Comparison of ENCODE assay signal across 12 mouse cellular contexts in genomic region chr7:125262672-125263365, GRCm38 (mm10).
A peak's percentile ranks its signal among the peaks of the same experiment; 100 is the strongest.
DNase-seq lines count a peak whose midpoint lies in the region; ATAC-seq and TF ChIP-seq lines count a peak whose summit lies in the region.
"Had no signal": no experiment of that assay in that cellular context is flagged by ENCODE, and none has a peak within 500 bp of the region (broad histone marks: within the 10 kb centered on the region; RNA-seq: fewer than 3 reads in every experiment).

No protein-coding gene starts in this region.

- peaks cover 9% of the 10 kb centered on the region for H3K4me1 ChIP-seq in embryonic facial prominence, embryonic 13.5 days
- H3K4me1 ChIP-seq in hindbrain, embryonic 15.5 days (replicated peaks) = peaks cover 16% of the 10 kb centered on the region
- H3K4me1 ChIP-seq in midbrain, postnatal 0 days (ENCODE audit: insufficient read depth, low read length) = 0 out of 2 replicates have a peak, but pooled peaks cover 4% of the 10 kb centered on the region

- peak; percentile 67; the same call in 1 of the 2 replicates for ATAC-seq in embryonic facial prominence, embryonic 13.5 days (ENCODE audit: insufficient number of reproducible peaks, insufficient read depth, low FRiP score, low TSS enrichment, low read depth)
- peak; percentile 92 for ATAC-seq in hindbrain, embryonic 15.5 days (ENCODE audit: low FRiP score, low read depth)
- ATAC-seq in midbrain, postnatal 0 days (ENCODE audit: low FRiP score) = peak; percentile 78

- H3K36me3 ChIP-seq in embryonic facial prominence, embryonic 13.5 days = no peaks in the 10 kb centered on the region
- no peaks in the 10 kb centered on the region for H3K36me3 ChIP-seq in hindbrain, embryonic 15.5 days
- no peaks in the 10 kb centered on the region for H3K36me3 ChIP-seq in midbrain, postnatal 0 days (ENCODE audit: insufficient read depth, low read length)

- H3K4me3 ChIP-seq in embryonic facial prominence, embryonic 13.5 days = no peak overlapping the region
- no peak overlapping the region for H3K4me3 ChIP-seq in hindbrain, embryonic 15.5 days
- no peak overlapping the region for H3K4me3 ChIP-seq in midbrain, postnatal 0 days (ENCODE audit: low read depth, low read length)
- H3K4me3 ChIP-seq: erythroblast, embryonic 14.5 days; layer of hippocampus, adult 2 months had no signal

- no peaks in the 10 kb centered on the region for H3K27me3 ChIP-seq in embryonic facial prominence, embryonic 13.5 days
- H3K27me3 ChIP-seq in hindbrain, embryonic 15.5 days = no peaks in the 10 kb centered on the region
- no peaks in the 10 kb centered on the region for H3K27me3 ChIP-seq in midbrain, postnatal 0 days (ENCODE audit: insufficient read depth, low read length)

- DNase-seq in cerebellum, postnatal 4 days (ENCODE audit: low spot score in 2 of 2) = peak; percentile 36 to 86
- no peak for DNase-seq in cerebellum, adult 18-20 months
- DNase-seq in midbrain, postnatal 0 days (ENCODE audit: low spot score) = peak; percentile 91
- no peak for DNase-seq in urinary bladder, postnatal 25 days (ENCODE audit: low spot score)
- no peak for DNase-seq in gastrocnemius, postnatal 25 days
- no peak for DNase-seq in layer of hippocampus, postnatal 25 days (ENCODE audit: extremely low spot score in 1 of 2, low spot score in 1 of 2)
- DNase-seq: gastrocnemius, postnatal 36 days; lung, postnatal 36 days had no signal

- 29% methylated on average over 12 of the region's 12 CpGs for WGBS in embryonic facial prominence, embryonic 13.5 days
- 17% methylated on average over 12 of the region's 12 CpGs for WGBS in hindbrain, embryonic 15.5 days
- WGBS in midbrain, postnatal 0 days = 17% methylated on average over 12 of the region's 12 CpGs

- H3K27ac ChIP-seq in embryonic facial prominence, embryonic 13.5 days = no peak overlapping the region
- H3K27ac ChIP-seq in hindbrain, embryonic 15.5 days (replicated peaks) = peak overlapping the region; percentile 56
- H3K27ac ChIP-seq in midbrain, postnatal 0 days (ENCODE audit: low read depth, low read length) = peak overlapping the region; percentile 43; the same call in 1 of the 2 replicates
- H3K27ac ChIP-seq: layer of hippocampus, adult 2 months had no signal

- H3K9me3 ChIP-seq in embryonic facial prominence, embryonic 13.5 days = no peaks in the 10 kb centered on the region
- no peaks in the 10 kb centered on the region; the same call in 1 of the 2 replicates for H3K9me3 ChIP-seq in hindbrain, embryonic 15.5 days
- H3K9me3 ChIP-seq in midbrain, postnatal 0 days (ENCODE audit: low read length) = no peaks in the 10 kb centered on the region

- H3K4me2 ChIP-seq in embryonic facial prominence, embryonic 13.5 days = no peak overlapping the region
- peak overlapping the region; percentile 19; the same call in 1 of the 2 replicates for H3K4me2 ChIP-seq in hindbrain, embryonic 15.5 days
- H3K4me2 ChIP-seq in midbrain, postnatal 0 days (ENCODE audit: low read depth, low read length, poor library complexity, severe bottlenecking) = no peak overlapping the region

- TF ChIP-seq CTCF in midbrain, postnatal 0 days (IDR thresholded peaks at IDR 0.05) = no peak

- H3K9ac ChIP-seq in embryonic facial prominence, embryonic 13.5 days = no peak overlapping the region
- no peak overlapping the region for H3K9ac ChIP-seq in hindbrain, embryonic 15.5 days
- no peak overlapping the region for H3K9ac ChIP-seq in midbrain, postnatal 0 days (replicated peaks; ENCODE audit: low read length, poor library complexity, severe bottlenecking)

Comparison
In these comparisons a context has a peak if more than half of its experiments do, and no peak if none do; other contexts are left out.
1. DNase-seq: peak in cerebellum, postnatal 4 days (2 of 2) and midbrain, postnatal 0 days (single experiment); none in cerebellum, adult 18-20 months (0 of 2), urinary bladder, postnatal 25 days (single experiment), gastrocnemius, postnatal 25 days (single experiment) and layer of hippocampus, postnatal 25 days (0 of 2).
2. Peak in every context shown above with its lines, with median percentiles within 50 percentile points of each other: ATAC-seq.